Mouse (Mus musculus): ENCODE results near the gene Gm49369.

DNA sequence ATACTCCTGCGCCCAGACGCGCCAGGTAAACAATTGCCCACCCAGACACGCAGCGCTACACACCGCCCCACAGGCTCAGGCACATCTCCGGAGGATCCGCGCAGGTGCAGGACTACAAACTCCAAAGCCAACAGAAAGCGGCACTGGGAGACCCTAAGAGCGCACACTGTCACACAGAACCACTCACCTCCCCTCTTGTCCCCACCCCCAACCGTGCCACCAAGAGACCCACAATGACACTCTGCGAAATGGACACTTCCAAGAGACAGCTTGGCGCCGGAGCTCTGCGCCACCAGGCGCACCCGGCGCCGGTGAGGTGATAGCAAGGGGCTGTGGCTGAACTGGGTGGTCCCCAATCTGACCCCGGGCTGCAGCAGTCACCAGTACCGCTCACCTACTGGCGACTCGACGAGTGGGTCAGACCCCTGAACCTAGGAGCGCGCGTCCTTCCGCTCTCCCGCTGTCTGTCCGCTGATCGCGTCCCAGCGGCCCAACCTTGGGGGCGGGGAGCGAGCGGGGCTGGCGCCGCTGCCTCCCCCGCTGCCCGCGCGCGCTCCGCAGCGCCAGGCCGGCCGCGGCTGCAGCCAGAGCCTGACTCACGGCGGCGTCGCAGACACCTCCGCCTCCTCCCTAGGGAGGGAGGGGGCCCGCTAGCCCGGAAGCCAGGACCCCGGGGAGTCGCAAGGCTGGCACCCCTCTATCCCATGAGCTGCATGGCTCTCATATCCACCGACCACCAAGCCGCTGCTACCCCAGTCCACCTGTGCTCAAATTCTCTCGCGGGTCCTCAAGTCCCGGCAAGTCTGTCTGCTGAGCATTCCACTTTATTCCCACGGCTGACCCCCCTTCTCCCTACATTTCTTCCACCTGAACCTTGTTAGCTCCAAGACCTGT is 10.5 kb downstream of the Gm49369 start:
- no peak for TF ChIP-seq CTCF (IDR thresholded peaks at IDR 0.05; ENCODE audit: extremely low read depth, insufficient read length, insufficient replicate concordance, low read depth, low read length)
- no peak for TF ChIP-seq POLR2A (IDR thresholded peaks at IDR 0.05; ENCODE audit: low read depth, low read length)
